Mouse (Mus musculus) thymus, postnatal 4 days (tissue): ENCODE measurements around the gene Snx1.
A peak's percentile ranks its signal among the peaks of the same experiment; 100 is the strongest.

ENCODE experiments used
- DNase-seq: peaks from one replicate; pipeline ENCODE4 v3.0.0; 2021

Gene Snx1

DNA sequence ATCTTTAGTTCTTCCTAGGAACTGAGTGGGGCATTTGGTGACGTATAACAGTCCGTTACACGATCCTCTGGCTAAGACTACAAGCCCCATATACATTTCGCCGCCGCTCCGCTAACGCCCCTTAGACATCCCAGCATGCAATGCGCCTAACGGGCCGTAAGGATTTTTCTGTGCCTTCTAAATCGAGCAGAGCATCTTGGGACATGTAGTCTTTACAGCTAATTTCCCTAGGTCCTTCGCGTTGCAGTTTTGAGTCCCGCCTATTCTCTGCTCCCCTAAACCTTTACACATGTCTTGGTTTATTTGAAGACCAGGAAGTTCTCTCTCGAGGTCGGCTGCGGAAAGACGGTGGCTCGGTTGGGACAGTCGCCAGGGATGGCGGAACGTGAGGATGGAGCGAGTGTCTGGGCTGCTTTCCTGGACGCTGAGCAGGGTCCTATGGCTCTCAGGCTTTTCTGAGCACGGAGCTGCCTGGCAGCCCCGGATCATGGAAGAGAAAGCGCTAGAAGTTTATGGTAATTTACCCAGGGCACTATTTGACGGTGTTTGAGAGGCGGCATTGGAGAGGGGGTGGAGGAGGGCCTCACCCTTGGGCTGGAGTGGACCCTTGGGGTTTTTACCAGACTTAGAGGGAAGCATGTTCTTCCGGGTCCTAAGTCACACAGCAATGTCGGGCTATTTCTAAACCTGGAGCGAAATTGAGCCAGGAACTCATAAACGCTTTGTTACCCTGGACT is at the start of gene Snx1, which contains the start of gene Ciao2a:
Snx1 (minus strand) TSS at position 132 of the 737 bp plus-strand sequence.
Ciao2a (plus strand) TSS at position 156 of the 737 bp plus-strand sequence.
- DNase-seq = peak; percentile 94

GRCm38 (mm10) chr9:66174985-66175384 is 48.6 kb upstream of the Snx1 start:
- DNase-seq = no peak

GRCm38 (mm10) chr9:66173316-66173855 is 47.0 kb upstream of the Snx1 start:
- no peak for DNase-seq

DNA sequence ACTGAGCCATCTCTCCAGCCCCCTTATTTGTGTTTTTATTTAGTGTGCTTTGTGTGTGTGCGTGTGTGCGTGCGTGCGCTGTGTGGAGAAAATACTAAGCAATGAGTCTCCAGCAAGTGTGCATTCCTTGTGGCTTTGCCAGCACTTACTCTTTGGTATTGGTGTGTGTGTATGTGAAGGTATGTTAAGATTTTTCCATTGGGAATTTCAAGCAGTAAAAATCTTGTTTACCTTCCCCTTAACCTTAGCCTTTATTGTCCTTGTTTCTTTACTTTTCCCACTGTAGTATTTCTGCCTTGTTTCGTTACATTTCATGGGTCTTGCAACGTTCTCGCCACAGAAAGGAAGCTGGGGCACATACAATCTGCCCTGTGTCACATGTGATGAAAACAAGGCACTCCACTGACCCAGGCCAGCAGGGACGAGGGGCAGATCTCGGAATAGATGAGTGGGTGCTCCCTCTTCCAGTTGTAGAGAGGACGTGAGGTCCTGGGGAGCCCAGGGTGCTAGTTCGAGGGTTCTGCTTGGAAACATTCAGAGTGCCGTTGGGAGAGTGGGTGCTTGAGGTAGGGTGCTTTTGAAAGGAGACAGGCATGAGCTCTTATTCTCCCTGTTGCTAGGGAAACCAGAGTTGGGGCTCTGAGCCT is 45.0 kb upstream of the Snx1 start:
- DNase-seq = no peak

DNA sequence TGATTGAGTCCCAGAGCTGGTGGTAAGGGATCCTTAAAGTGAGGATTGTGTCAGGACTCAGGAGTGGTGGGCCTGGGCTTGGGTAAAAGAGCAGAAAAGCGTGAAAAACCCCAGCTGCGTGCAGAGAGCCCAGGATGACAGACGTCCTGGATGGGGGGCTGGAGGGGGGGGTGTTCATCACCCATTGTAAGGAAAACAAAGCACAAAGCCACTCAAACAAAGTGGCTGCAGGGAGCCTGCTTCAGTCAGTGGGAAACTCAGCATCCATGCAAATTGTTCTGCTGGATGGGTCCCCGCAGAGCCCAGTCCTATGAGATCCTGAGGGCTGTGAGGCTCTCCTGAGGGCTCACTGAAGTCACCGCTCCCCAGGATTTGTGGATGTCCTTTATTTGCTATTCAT is 44.1 kb upstream of the Snx1 start:
- no peak for DNase-seq

- no peak for DNase-seq
Measured at GRCm38 (mm10) chr9:66168233-66168632, 41.8 kb upstream of the Snx1 start.

DNA sequence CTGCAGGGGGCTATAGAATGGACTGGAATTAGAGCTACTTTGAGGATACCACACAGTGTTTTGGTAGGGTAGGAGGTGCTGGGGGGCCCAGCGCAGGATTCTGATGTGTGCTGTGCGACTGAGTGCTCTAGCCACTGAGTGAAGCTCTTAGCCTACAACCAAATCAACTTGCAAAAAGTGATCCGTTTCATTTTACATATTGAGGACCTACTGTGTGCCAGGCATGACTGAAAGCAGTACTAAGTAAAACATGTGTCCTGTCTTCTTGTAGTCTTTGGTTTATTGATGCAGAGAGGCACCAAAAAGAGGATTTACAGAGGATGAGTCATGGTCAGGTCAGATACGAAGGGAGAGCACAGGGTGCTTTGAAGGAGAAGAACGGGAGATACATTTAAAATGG is 40.8 kb upstream of the Snx1 start:
- DNase-seq = no peak

DNA sequence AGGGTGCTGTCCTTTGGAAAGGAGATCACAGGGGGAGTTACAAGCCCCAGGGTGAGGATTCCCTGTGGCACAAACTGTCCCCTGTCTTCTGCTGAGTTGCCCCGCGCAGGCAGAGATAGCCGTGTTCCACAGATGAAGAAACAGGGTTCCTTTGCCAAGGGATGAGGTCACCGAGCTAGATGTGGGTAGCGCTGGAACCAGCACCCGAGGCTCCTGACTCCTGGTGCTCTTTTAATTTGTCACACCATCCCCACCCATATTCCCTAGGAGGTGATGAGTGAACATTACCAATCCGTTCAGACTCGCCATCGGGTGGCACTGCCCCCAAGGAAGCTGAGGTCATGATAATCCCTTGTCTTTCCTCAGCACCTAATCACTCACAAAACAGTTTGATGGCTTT is 36.6 kb upstream of the Snx1 start:
- no peak for DNase-seq

- DNase-seq = peak; percentile 39
Measured at GRCm38 (mm10) chr9:66160155-66160554, 33.8 kb upstream of the Snx1 start.

GRCm38 (mm10) chr9:66158885-66159430 is 32.6 kb upstream of the Snx1 start:
- DNase-seq = no peak

DNA sequence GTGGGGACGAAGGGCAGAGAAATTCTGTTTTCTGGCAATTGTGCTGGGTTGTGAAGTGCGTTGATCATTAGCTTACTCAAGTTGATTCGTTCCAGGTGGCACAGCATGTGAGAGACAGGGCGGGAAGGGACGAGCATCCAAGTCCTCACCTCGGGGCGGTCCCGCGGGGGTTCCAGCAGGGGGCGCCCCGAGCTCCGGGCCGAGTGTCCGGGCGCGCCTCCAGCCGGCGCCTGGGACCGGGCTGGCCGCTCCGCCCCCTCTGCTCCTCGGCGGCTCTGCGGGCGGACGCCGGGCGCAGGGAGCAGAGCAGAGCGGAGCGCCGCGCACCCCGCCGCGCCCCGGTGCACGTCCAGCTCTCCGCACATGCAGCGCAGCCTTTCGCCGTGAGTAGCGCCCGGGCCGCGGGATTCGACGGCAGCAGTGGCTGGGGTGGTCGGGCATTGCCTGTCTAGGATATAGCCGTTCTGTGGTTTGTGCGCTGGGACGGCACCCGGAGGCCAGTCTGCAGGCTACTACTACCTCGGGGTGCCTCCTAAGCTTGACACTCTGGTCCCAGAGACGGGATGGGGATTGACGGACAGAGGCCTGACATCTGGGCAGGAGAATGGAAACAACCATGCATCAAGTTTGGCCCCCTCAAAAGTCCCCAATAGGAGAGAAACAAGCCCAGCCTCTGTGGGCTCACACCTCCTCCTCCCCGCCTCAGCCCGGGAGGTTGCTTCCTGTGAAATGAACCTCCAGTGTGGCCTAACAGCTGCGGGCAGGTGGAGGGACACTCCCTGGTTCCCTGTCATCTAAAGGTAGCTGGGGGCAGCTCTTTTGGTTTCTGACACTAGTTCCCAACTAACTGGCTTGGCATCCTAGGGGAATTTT is 31.8 kb upstream of the Snx1 start, which contains the start of gene Dapk2:
Dapk2 (plus strand) TSS at position 266 of the 873 bp plus-strand sequence.
- DNase-seq = peak; percentile 80

GRCm38 (mm10) chr9:66155534-66155933 is 29.1 kb upstream of the Snx1 start:
- no peak for DNase-seq

DNA sequence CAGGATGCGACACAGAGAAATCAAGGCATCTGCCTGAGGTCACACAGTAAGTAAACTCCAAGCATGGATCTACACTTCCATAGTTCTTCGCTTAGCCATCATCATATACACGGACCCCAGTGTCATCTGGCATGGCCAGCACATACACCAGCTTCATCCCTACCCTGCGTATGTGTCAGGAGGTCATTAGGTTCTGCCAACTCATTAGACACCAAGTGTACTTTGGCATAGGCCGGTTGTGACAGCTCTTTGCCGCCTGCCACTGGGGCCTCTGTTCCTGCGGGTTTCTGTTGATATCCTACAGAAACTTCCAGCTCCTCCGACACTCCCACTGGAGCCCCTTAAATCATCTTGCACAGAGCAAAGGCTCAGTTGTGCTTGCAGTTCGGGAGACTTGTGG is 27.6 kb upstream of the Snx1 start:
- no peak for DNase-seq

- DNase-seq = no peak
Measured at GRCm38 (mm10) chr9:66153594-66153993, 27.2 kb upstream of the Snx1 start.

DNA sequence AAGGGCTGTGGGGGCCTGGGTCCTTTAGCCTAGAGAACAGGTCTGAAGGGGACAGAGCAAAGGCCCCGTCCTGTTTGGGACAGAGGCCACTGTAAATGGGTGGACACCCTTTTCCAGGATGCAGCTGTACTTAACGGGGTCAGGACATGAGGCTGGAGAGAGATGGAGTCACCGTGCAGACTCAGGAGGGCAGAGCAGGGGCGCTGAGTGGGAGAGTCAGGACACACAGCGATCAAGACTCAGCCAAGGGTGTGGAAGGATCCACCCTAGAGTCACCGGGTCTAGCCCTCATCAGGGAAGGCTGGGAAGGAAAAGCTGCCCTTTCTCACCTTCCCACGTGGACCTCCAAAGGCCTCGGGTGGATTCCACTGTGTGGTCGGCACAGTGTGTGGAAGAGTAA is 25.6 kb upstream of the Snx1 start:
- no peak for DNase-seq

DNA sequence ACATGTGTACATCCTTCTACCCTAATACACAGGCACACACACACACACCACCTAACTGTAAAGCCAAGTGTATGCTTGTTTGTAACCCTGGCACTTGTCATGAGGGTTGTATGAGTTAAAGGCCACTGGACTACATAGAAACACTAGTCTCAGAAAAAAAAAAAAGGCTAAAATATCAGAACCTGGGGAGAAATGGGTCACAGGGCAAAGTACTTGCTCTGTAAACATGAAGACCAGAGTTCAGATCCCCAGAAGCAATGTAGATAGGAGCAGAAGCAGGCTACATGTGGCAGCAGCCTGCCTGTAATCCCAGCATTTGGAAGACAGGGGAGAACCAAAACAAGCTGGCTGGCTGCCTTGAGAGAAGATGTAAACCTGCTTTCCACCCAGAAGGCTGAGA is 19.8 kb upstream of the Snx1 start:
- DNase-seq = no peak

GRCm38 (mm10) chr9:66144248-66144647 is 17.9 kb upstream of the Snx1 start:
- DNase-seq = peak; percentile 79

GRCm38 (mm10) chr9:66142265-66142664 is 15.9 kb upstream of the Snx1 start:
- no peak for DNase-seq

DNA sequence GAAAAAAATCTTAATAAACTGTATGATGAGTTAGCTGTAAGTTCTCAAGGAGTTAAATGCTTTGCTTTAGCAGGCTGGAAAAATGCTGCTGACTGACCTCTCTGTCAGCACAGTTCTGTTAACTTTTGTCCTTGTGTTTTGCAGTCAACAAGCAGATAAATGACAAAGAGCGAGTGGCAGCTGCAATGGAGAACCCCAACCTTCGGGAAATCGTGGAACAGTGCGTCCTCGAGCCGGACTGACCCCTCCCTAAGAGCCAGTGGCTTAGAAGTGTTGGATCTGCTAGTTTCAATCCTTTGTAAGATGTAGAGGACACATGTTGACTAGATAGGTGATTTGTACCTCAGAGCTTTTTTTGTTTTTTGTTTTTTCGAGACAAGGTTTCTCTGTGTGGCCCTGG is 11.8 kb upstream of the Snx1 start:
- no peak for DNase-seq

DNA sequence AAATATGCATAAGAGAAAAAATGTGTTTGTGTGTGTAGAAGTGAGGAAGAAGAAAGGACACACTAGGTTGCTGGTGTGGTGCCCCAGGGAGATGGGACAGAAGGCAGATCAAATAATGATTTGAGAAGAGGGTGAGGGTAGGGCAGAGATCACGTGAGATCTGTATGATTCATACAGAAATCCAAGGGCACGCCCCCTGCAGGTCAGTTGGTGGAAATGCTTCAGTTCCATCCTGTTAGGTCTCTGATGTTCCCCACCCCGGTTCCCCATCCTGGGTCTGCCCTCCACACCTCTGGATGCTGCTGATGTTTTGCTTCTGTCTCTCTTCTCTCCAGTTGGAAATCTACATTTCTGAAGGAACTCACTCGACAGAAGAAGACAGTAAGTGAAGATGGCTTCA is 9.6 kb upstream of the Snx1 start:
- peak; percentile 74 for DNase-seq

- DNase-seq = no peak
Measured at GRCm38 (mm10) chr9:66131466-66131865, 5.1 kb upstream of the Snx1 start.

- no peak for DNase-seq
Measured at GRCm38 (mm10) chr9:66127884-66128283, 1.5 kb upstream of the Snx1 start.

- no peak for DNase-seq
Measured at GRCm38 (mm10) chr9:66127193-66127546, 783 bp upstream of the Snx1 start.
